Mouse (Mus musculus): ENCODE results near the gene Gm6337. TPM values are rescaled to one million over a fixed set of nuclear protein-coding genes. Genes with fewer than 3 reads are reported as not detected.

The Gm6337 gene
- polyA plus RNA-seq (2014; fragmentation: Illumina TruSeq; extraction: RNeasy Lipid Tissue Mini Kit (QIAGEN cat#74804); ENCODE audit: low read depth, low replicate concordance): not detected

DNA sequence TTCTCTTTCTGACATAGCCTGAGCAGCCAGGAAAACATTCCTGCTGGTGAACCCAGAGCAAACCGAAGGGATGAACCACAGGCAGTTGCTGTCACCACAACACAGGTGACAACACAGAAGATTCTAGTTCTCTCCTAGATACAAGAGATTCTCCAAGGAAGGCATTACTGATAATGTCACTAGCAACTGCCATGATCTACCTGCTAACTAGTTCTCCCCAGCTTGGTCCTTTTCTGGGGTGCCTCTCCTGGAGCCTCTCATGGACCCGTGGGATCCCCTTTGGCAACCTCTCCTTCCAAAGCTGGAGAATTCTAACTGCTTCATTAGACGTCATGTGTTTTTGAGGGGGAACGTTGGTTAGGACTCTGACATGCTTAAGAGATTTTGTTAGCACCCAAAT is at the start of gene Gm6337:
Gene Gm6337 (minus strand): TSS at position 101 of the 400 bp plus-strand sequence.

GRCm38 (mm10) chr14:6093842-6094241 is 35.8 kb upstream of the Gm6337 start, which contains the start of gene Gm8206:
TSS of gene Gm8206 (minus strand) at chr14:6093942.

Other genes with a start within 250 kb of the Gm6337 start
- gene Gm3424, start 227.9 kb downstream of the Gm6337 start, polyA plus RNA-seq (2014; fragmentation: Illumina TruSeq; extraction: RNeasy Lipid Tissue Mini Kit (QIAGEN cat#74804); ENCODE audit: low read depth, low replicate concordance): not detected
- gene Gm8237, start 177.9 kb downstream of the Gm6337 start, polyA plus RNA-seq (2014; fragmentation: Illumina TruSeq; extraction: RNeasy Lipid Tissue Mini Kit (QIAGEN cat#74804); ENCODE audit: low read depth, low replicate concordance): not detected
- not detected for gene Gm3248, start 96.5 kb downstream of the Gm6337 start, polyA plus RNA-seq (2014; fragmentation: Illumina TruSeq; extraction: RNeasy Lipid Tissue Mini Kit (QIAGEN cat#74804); ENCODE audit: low read depth, low replicate concordance)
- not detected for gene Gm3453, start 79.1 kb downstream of the Gm6337 start, polyA plus RNA-seq (2014; fragmentation: Illumina TruSeq; extraction: RNeasy Lipid Tissue Mini Kit (QIAGEN cat#74804); ENCODE audit: low read depth, low replicate concordance)
- gene Gm8206, start 35.7 kb upstream of the Gm6337 start, polyA plus RNA-seq (2014; fragmentation: Illumina TruSeq; extraction: RNeasy Lipid Tissue Mini Kit (QIAGEN cat#74804); ENCODE audit: low read depth, low replicate concordance): not detected
- gene Gm3468, start 50.4 kb upstream of the Gm6337 start, polyA plus RNA-seq (2014; fragmentation: Illumina TruSeq; extraction: RNeasy Lipid Tissue Mini Kit (QIAGEN cat#74804); ENCODE audit: low read depth, low replicate concordance): not detected
- gene Gm3476, start 67.5 kb upstream of the Gm6337 start, polyA plus RNA-seq (2014; fragmentation: Illumina TruSeq; extraction: RNeasy Lipid Tissue Mini Kit (QIAGEN cat#74804); ENCODE audit: low read depth, low replicate concordance): not detected
- not detected for gene Gm21560, start 161.0 kb upstream of the Gm6337 start, polyA plus RNA-seq (2014; fragmentation: Illumina TruSeq; extraction: RNeasy Lipid Tissue Mini Kit (QIAGEN cat#74804); ENCODE audit: low read depth, low replicate concordance)
- not detected for gene Gm3411, start 229.0 kb upstream of the Gm6337 start, polyA plus RNA-seq (2014; fragmentation: Illumina TruSeq; extraction: RNeasy Lipid Tissue Mini Kit (QIAGEN cat#74804); ENCODE audit: low read depth, low replicate concordance)
- gene Gm21103, start 246.6 kb upstream of the Gm6337 start, polyA plus RNA-seq (2014; fragmentation: Illumina TruSeq; extraction: RNeasy Lipid Tissue Mini Kit (QIAGEN cat#74804); ENCODE audit: low read depth, low replicate concordance): not detected

All from liver, adult 10 weeks (tissue).